Mouse (Mus musculus) heart, postnatal 36 days (tissue): ENCODE measurements around the gene Bcas1. TPM values are rescaled to one million over a fixed set of nuclear protein-coding genes. Genes with fewer than 3 reads are reported as not detected.
"Not testable (repeated sequence)": the region's sequence is repeated elsewhere in the genome, so short reads cannot be mapped to it uniquely, and the experiment has no call there.

ENCODE experiments used
- DNase-seq, 2 experiments: peaks; one replicate each; pipeline ENCODE4 v3.0.0; 2021 to 2022
- intact Hi-C: fragments of 180-260 bp; cut with DNase I; formaldehyde crosslinking; loops from one replicate; pipeline ENCODE4 v1.15.1; 2025
- total RNA-seq, 2 experiments: library from RNA; stranded (reverse); gene quantifications; 2 replicates each; pipeline ENCODE4 v1.2.3; 2021

Gene Bcas1
- not detected for total RNA-seq

DNA sequence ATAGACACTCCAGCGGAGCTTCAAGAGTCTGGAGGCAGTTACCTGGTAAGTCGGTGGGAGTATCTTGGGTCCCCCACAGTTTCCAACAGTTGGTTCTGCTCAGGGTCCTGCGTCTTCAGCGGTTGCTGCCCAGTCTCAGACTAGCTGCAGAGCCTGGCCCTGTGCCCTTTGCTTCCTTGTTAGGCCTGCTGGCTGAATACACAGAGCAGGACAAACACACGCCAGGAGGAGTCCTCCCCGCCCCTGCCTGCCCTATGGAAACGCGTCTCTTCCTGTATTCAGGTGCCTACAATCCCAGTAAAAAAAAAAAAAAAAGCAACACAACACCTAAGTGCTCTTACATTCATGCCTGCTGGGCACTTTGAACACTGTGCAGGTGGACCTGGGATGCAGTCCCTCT, at the start of gene Bcas1:
Gene Bcas1 (minus strand): TSS at position 142 of the 400 bp plus-strand sequence.
- DNase-seq, result no peak
- intact Hi-C loops, result no loop called here

DNA sequence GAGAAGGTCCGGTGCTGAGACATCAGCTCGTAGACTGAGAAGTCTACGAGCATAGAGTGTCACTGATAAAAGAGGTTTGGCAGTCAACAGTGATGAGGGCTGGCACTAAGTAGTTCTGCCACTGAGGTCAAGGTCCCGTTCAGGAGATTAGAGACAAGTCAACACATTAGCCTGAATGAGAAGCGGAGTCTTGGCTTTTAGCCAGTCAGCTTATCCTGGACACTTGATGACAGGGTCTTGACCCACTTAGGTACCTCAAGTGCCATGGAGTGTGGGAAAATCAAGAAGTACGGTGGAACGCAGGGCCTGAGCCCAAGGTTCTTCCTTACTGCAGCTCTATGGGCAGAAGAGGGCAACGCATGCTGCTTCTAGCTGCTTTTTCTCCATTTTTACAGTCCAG, 49.0 kb upstream of the Bcas1 start:
- DNase-seq, result no peak
- intact Hi-C loops, result loop anchor here (2.0 kb wide), 1 partner anchor 30 kb away; no protein-coding TSS in a partner anchor

DNA sequence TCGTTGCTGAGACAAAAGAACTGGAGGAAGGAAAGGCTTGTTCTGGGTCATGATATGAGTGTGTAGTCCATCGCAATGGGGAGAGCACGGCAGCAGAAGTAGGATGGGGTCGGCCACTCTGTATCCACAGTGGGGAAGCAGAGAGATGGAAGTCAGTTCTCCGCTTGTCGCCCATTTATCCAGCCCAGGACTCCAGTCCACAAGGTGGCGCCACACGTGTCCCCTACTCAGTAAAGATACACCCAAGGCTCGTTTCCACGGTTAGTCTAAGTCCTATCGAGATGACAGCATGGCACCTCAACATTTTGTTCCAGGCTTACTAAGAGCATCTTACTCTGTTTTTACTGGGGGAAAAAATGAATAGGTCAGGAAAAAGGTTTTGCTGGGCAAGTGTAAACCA, 48.6 kb upstream of the Bcas1 start:
- DNase-seq, result peak; percentile 16 to 45
- intact Hi-C loops, result loop anchor here (2.0 kb wide), 1 partner anchor 31 kb away; no protein-coding TSS in a partner anchor

DNA sequence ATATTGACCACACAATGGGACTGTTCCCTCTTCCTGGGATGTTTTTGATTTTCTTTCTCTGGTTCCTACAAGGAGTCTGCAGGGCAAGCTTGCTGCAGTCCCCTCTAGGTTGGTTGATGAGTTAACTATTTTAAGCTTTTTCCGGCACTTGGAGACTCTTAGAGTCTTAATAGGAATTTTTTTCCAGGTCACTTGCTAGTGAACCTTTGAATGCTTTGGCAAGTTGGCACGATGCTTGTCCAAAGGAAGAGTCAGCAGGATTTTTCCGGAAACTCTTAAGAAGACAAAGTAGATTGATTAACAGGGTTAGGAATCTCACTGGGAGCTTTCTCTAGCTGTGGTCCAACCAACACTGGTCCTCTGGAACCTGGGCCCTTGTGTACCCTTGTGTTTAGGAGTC, 47.5 kb upstream of the Bcas1 start:
- intact Hi-C loops, result no loop called here
- no peak for DNase-seq

DNA sequence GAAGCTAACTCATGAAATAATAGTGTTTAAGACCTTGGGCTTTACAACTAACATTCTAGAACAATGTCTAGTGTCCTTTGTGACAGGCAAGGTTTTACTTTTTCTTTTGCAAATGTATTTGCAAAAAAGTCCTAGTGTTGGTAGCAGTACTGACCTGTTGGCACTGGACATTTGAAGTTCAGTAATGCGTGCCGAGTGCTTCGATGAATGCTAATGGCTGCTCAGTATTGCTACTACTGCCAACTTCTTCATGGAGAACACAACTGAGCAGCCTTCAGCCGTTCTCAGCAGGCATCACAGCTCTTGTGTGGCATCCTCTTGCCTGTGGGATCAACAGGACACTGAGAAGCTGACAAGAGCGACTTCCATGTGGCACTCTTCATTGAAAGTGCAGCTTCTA, 46.5 kb upstream of the Bcas1 start:
- DNase-seq, result no peak
- intact Hi-C loops, result no loop called here

DNA sequence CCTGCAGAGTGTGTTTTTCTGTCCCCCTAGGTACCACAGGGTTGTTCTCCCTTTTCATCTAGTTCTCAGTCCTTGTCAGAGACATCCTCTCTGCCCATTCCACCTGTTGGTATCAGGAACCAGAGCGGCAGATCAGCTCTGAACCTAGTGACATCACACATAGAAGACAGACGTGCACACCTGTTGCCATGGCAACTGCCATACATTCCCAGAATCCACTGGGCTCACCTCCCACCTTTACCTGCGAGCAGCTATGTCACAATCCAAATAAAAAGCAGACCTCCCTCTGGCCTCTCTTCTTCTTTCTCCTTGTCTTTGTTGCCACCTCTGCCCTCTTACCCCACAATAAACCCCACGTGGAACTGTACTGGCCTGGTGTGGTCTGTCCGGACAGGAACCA, 42.9 kb upstream of the Bcas1 start:
- no peak for DNase-seq
- intact Hi-C loops, result no loop called here

DNA sequence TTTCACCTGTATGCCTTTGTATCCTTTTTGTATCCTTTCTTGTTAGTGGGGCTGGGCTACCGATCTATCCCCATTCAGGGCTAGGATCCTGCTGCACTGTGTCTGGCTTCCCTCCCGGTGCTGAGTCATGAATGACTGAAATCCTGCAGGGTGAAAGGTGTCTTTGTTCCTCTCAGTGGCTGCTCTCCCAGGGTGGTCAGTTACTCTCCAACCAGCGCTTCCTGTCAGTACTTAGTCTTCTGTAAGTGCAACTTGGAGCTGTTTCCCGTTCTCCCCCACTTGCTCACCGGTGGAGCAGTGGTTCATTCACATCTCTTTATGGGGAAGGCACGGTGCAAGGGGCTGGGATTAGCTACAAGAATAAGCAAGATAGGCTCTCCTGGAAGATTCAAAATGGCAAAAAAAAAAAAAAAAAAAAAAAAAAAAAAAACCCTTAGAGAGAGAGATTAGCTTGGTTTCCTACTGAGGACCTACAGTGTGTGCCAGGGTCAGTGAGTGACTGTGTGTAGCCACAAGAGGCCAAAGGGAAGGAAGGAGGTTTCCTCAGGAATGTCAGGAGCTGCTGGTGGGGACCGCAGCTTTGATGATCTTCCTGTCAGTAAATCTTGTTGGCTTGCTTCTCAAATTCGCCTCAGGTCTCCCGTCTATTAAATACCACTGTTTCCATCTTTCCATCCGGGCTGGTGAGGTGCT, 42.1 kb upstream of the Bcas1 start:
- intact Hi-C loops, result no loop called here

DNA sequence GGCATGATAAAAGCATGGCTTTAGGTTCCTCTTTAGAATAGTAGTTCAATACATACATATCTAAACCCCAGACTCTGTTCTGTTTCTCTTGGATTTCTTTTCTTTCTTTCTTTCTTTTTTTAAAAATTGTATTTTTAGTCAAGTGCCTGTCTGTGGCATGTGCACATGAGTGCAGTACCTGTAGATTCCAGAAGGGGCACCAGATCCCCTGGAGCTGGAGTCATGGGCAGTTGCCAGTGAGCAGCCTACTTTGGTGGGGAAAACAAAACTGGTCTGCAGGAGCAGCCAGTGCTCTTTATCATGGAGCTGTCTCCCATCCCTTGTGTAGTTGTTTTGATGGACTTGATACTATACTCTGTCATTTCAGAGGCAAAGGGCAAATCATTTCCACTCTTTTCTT, 40.4 kb upstream of the Bcas1 start:
- intact Hi-C loops, result no loop called here
- DNase-seq, result no peak

More for the DNA sequence above, 42.1 kb upstream of the Bcas1 start:
- DNase-seq, result peak; percentile 21 to 23

DNA sequence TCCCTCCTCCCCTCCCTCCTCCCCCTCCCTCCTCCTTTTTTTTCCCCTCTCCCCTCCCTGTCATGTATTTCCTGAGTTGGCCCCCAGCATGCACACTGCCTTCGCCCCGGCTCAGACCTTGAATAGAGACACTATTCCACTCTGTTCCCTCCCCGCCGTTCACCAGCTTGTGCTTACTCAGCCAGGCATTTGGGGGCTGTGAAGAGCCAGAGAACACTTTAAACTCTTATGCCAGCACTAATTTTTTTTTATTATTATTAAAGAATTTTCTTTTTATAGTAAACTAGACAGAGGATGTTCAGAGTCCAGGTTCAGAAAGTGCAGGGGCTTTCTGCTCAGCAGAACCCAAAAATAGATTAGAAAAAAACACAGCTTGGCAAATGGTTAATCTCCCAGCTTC, 37.2 kb upstream of the Bcas1 start:
- intact Hi-C loops, result no loop called here
- DNase-seq, result no peak

DNA sequence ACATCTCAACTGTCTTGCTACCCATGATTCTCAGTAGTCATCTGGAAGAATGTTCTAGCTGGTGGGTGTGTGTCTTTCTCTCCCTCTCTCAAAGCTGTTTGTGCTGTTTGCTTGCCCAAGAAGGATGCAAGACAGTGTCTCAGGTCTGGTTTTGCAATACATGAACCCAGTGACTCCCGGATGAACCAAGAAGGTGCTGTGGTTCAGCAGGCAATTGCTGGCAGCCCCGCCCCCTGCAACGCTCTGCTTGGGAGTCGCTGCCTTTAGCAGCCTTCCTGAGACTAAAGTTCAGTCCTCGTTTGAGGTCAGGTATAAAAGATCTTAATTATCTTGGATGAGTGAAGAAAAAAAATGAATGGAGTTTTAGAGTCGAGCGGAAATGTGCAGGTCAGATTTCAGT, 34.0 kb upstream of the Bcas1 start:
- DNase-seq, result no peak
- intact Hi-C loops, result no loop called here

DNA sequence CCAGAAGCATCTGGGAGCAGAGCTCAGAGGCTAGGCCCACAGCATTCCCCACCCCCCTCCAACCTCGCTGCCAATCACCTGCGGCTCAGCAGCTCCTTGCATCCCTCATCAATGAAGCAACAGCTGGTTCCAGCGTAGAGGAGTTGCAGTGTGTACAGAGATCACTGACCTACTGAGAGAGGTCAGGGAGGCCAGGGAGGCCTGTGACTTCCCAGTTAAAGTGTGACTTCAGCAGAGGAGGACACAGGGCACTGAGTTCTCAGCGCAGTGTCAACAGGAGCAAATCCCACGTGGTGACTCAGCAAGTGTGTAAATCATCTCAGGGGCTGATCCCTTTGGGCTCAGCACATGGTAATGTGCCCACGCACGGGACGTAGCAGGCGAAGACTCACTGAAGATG, 32.2 kb upstream of the Bcas1 start:
- intact Hi-C loops, result no loop called here
- no peak for DNase-seq

DNA sequence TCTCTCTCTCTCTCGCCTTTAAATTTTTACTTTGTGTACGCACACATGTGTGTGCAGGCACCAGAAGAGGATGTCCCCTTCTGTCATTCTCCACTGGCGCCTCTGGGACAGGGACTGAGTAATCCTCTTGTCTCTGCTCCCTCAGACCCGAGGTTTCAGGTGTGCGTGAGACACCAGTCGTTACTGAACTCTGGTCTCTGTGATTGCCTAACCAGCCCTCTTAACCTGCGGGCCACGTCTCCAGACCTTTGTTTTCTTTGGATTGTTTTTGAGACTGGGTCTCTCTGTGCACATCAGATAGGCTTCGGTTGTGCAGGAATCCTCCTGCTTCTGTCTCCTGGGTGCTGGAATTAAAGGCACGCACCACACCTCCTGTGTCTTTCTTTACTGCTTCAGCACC, 31.5 kb upstream of the Bcas1 start:
- intact Hi-C loops, result no loop called here
- DNase-seq, result no peak

DNA sequence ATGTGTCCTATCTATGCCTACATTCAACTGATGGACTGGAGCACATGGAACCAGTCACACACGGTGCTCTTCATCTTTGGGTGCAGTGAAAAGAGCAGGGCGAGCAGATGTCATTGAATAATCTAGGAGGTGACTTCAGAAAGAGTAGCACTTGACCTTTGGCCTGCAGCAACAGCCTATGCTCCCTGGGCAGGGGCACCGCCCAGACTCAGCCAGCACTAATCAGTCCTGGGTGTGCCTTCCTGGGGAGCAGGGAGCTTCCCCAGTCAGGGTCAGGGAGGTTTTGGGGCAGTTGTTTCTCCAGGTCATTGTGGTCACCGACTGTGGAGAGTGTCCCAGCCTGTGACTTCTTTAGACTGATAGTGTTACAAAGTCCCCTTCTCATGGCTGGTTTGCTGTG, 26.2 kb upstream of the Bcas1 start:
- DNase-seq, intact Hi-C loops: not testable (repeated sequence)

DNA sequence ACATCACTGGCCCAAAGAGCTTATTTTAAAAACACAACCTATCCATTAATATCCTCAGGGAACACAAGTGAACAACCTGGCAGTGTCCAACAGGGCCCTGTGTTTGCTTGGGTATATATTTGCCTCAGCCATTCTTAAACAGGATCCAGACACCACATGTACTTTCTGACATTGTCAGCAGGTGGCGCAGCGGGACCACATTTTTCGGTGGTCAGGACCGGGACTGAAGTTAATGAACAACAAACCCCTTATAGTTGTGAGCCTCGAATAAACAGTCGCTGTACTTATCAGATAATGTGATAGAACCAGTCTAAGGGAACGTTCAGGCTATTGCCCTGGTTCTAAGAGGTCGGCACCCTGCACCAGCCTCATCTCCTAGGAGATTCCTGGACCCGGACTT, 23.3 kb upstream of the Bcas1 start:
- intact Hi-C loops, result loop anchor here (1.0 kb wide), 1 partner anchor 57 kb away; no protein-coding TSS in a partner anchor
- peak; percentile 80 to 86 for DNase-seq

DNA sequence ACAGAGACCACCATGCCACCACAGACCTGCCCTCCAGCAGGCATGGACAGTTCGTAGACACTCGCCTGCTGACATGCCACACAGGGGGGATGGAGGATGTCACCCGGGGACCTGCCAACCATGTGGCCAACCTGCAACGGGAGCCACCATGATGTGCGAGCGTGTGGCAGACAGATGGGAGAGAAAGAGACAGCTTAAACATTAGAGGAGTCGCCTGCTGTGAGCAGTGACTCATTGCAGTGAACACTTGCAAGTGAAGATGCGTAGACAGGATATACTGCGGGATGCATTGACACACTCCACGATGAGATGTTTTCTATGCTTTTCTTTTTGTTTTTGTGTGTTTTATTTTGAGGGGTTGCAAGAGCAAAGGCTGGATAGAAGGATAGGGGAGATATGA, 20.0 kb upstream of the Bcas1 start:
- intact Hi-C loops, result loop anchor here (5.0 kb wide), 1 partner anchor 425 kb away; no protein-coding TSS in a partner anchor
- no peak for DNase-seq

DNA sequence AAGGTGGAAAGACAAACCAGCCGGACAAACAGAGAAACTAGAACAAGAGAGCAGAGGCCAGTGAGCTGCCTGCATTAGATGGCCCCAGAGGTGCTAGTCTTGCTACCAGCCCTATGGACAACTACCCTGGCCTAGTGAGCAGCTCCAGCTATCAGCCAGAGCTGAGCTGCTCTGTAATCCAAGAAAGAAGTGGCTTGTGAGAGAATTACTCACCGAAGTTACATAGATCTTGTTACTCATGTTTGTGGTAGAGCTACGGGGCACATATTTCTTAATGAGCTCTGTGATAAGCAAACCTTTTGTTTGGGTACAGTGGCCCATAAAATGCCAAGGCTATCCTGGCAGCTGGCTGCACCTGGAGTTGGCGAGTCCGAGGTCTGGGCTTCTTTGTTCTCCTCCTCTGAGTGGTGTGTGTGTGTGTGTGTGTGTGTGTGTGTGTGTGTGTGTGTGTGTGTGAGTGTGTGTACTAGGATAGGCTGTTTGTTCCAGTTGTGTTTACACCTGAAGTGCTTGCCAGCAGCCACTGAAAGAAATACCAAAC, 19.3 kb upstream of the Bcas1 start:
- DNase-seq, result no peak
- intact Hi-C loops, result loop anchor here (5.0 kb wide), 1 partner anchor 425 kb away; no protein-coding TSS in a partner anchor

DNA sequence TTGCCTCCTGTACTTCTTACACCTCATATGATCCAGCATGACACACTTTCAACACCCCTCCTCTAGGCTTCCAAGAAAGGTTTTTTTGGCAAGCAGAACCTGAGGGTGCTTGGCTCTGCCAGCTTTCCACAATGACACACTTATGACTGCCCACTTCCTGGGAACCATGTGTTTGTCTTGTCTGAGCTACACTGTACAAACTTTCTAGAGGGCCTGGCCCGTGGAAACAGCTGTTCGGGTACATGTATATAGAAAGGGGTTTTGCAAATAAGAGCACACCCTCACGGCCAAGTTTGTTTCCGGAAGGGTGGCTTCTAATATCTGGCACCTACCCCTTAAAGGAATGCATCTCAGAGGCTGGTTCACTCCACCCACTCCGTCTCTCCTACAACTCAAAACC, 18.2 kb upstream of the Bcas1 start:
- intact Hi-C loops, result loop anchor here (5.0 kb wide), 1 partner anchor 426 kb away; no protein-coding TSS in a partner anchor
- DNase-seq, result no peak

DNA sequence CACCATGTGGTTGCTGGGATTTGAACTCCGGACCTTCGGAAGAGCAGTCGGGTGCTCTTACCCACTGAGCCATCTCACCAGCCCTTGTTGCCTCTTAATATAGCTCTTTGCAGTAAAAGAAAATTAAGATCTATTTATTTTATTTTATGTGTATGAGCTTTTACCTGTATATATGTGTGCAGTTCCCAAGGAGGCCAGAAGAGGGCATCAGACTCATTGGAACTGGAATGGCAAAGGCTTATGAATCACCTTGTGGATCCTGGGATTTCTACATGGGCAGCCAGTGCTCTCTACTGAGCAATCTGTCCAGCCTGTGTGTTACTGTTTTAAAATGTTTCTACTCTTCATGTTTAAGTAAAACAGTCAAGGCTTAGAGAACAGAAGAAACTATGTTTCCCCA, 14.9 kb upstream of the Bcas1 start:
- intact Hi-C loops, result no loop called here
- no peak for DNase-seq

DNA sequence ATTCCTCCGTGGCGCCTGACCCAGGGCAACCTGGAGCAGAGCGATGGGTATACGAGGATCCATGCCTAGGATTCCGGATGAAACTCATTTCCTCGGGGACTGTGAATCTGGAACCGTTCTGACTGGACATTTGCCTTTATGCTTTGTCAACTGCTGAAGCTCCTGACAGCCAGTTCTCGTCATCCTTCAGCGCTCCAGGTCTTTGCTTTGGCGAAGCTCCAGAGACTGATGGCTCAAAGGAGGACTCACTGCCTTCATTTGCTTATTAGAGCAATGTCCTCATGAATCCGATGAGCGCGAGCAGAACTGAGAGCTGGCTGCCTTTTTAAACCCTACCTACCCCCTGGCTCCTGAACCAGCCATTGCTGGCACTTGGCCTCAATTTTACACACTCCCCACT, 11.1 kb upstream of the Bcas1 start:
- no peak for DNase-seq
- intact Hi-C loops, result no loop called here

DNA sequence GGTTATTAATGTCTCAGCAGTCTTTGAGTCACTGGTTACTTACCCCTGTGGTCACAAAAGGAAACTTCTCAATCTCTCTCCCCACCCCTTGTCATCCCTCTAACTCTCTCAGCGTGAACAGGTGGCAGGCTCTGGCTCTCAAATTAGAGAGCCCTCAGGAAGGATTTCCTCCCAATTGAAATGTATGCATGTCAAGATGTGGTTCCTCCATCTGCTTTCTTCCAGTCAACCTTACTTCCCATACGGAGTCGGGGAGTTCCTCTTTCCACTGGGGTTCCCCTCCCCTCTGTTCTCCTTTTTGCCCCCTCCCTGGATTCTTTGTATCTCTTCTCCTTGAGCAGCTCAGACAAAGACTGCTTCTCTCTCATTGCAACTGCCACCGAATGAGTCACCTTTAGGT, 8.6 kb upstream of the Bcas1 start:
- intact Hi-C loops, result no loop called here
- DNase-seq, result no peak

DNA sequence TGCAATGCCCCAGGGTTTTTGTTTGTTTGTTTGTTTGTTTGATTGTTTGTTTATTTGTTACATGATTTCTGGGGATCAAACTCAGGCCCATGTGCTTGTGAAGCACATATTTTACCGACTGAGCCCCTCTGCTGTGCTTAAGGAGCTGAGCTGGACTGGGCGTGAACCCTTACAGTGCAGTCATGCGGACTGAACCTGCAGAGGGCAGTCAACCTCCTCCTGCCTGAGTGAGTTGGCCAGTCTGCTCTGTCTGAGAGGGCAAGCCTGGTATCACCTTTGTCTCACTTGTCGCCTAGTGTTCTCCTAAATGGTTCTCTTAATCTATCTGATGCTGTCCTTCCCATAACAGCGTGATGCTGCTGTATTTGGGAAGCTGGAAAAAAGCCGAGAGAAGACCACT, 4.5 kb upstream of the Bcas1 start:
- intact Hi-C loops, result no loop called here
- DNase-seq, result no peak

DNA sequence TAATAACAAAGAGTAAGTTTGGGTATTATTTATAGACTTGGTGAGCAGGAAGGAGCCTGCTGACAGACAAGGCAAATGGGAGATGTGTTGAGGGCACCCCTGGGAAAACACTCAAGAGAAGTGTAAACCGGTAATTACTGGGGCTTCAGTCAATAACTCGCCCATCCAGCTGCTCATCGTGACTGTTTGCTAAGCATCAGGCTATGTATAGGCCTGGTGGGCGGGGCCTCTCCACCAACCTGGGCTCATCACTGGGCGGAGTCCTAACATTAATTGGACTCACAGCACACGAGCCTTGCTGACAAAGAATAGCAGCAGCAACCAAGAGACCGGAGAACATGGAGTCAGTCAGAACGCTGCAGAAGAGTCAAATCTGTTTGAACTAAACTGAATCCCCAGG, 1.3 kb upstream of the Bcas1 start:
- intact Hi-C loops, result no loop called here
- no peak for DNase-seq

DNA sequence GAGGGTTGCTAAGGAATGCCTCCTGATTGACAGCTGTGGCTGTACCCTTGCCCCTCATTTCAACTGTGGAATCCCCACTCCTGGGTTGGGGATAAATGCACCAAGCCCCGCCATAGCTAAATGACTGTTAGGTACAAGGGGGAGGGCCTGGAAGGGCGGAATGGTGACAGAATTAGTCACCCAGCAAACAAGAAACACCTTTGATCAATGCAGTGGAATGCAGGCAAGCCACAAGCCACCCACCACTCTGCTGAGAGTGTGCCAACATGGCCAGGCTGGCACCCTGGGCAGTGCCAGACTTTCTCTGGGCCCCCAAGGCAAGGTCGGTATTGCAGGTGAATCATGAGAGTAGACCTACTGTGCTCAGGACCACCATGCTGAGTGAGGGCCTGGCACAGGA, 3.5 kb downstream of the Bcas1 start:
- intact Hi-C loops, result no loop called here
- no peak for DNase-seq
